Mouse (Mus musculus): ENCODE results near the gene Cdc25a.

DNA sequence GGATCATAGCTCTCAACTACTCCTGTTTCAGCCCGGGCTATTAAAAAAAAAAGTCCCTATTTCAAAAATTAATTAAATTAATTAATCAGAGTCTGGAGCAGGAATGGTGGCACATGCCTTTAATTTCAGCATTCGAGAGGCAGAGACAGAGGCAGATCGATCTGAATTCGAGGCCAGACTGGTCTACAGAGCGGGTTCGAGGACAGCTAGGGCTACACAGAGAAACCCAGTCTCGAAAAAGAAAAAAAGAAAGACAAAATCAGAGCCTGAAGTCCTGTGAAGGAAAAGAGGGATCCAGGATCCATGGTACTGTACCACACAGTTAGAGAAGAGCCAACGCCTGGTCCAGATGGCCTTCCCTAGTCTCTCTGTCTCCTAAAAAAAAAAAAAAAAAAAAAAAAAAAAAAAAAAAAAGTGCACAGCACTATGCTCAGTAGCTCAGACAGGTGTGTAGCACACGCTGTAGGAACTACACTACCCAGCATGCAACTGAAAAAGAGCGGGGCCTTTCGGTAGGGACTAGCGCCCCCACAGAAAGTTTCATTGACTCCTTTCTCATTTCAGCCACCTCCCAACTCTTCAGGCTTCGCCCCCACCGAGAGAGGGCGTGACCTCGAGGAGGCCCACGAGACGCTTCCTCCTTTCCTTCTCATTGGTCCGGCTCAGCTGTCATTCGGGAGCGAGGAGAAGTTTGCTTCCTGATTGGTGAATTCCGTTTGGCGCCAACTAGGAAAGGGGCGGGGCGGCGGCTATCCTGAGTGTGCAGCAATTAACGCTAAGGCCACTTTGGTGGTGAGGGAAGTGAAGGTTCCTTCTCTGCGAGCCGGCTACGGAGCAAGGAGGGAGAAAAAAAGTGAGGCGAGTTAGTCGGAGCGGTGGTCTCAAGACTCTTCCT lies at the start of gene Cdc25a:
- peak; percentile 53 for TF ChIP-seq CTCF (conservative IDR thresholded peaks at IDR 0.05; ENCODE audit: insufficient read depth, insufficient read length, low read depth, low read length)
- no peak for TF ChIP-seq POLR2A (IDR thresholded peaks at IDR 0.05; ENCODE audit: low read depth, low read length)

Measured in kidney, adult 2 months (tissue).